Mouse (Mus musculus) heart, embryonic 15.5 days (tissue): Measurements from ENCODE around the gene Gm27029. TPM values are rescaled to one million over a fixed set of nuclear protein-coding genes. Genes with fewer than 3 reads are reported as not detected.
"Not testable (repeated sequence)": the region's sequence is repeated elsewhere in the genome, so short reads cannot be mapped to it uniquely, and the experiment has no call there.

Experiments
- ATAC-seq: fragments of 200-750 bp; cut with Nextera tagmentation; replicated peaks from 2 replicates; pipeline ENCODE4 v1.8.0; 2017; ENCODE audit warnings: low read depth, moderate TSS enrichment; ENCODE audit not compliant: insufficient number of reproducible peaks, insufficient read depth, low FRiP score
- H3K27ac ChIP-seq: fragments of 300-500 bp; sonication (generic); 2 replicates; pipeline ENCODE4 v1.5.1; 2015; ENCODE audit warnings: mild to moderate bottlenecking, inconsistent platforms
- H3K27me3 ChIP-seq: fragments of 300-500 bp; sonication (generic); 2 replicates; pipeline ENCODE4 v1.6.1; 2015; ENCODE audit warnings: inconsistent platforms
- H3K36me3 ChIP-seq: fragments of 300-500 bp; sonication (generic); 2 replicates; pipeline ENCODE4 v1.6.1; 2015; ENCODE audit warnings: mild to moderate bottlenecking, inconsistent platforms
- H3K4me1 ChIP-seq: fragments of 300-500 bp; sonication (generic); replicated peaks from 2 replicates; pipeline ENCODE4 v1.6.1; 2015; ENCODE audit warnings: inconsistent platforms
- H3K4me2 ChIP-seq: fragments of 300-500 bp; sonication (generic); 2 replicates; pipeline ENCODE4 v1.6.1; 2015; ENCODE audit warnings: inconsistent platforms, mild to moderate bottlenecking, moderate library complexity
- H3K4me3 ChIP-seq: fragments of 300-500 bp; sonication (generic); 2 replicates; pipeline ENCODE4 v1.5.1; 2015; ENCODE audit warnings: mild to moderate bottlenecking, inconsistent platforms
- H3K9ac ChIP-seq: fragments of 300-500 bp; sonication (generic); 2 replicates; pipeline ENCODE4 v1.6.1; 2015; ENCODE audit warnings: mild to moderate bottlenecking, inconsistent platforms
- H3K9me3 ChIP-seq: fragments of 300-500 bp; sonication (generic); replicated peaks from 2 replicates; pipeline ENCODE4 v1.6.1; 2016; ENCODE audit warnings: inconsistent platforms
- WGBS: fragments of 180-500 bp; shearing (Covaris S2); methylation state at CpG from one replicate; pipeline ENCODE4 v1.1.7; 2015; ENCODE audit warnings: mixed read lengths; 5-methylcytosine and 5-hydroxymethylcytosine counted together
- polyA plus RNA-seq: library from polyadenylated mRNA; unstranded; fragments of >200 nt; fragmentation: Nextera tagmentation; extraction: Ambion mirVana; gene quantifications from 2 replicates; pipeline ENCODE4 v1.2.1, GENCODE M21; 2015

Gene Gm27029
- polyA plus RNA-seq, 1 experiment from 2014 or later = 12.1 TPM

DNA sequence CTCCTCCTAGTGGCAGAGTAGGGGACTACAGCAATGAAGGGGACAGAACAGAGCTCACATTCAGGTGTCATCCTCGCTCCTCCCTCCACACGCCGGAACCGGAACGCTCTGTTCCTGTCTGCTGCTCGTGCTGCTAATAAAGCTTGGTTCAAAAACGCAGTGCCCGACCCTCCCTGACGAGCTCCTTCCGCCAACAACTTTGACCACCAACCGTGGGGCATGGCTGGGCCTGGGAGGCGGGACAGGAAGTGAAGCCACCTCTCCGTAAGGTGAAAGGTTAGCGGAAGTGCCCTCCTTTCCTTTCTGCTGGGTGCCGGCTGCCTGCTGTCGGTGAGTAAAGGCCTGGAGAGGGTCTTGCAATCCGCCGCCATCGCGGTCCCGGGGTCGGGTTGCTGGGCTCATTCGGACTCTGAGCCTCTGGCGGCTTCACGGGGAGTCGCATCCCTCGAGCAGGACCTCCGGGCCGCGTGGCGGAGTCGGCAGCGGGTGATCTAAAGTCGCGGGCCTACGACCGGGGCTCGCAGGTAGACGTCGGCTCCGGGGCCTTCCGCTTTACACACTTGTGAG, 17.6 kb upstream of the Gm27029 start, which contains the start of gene Rpl27:
Rpl27 (plus strand) TSS at position 172 of the 567 bp plus-strand sequence.
- peak; percentile 99 for ATAC-seq
- Histone ChIP-seq H3K27ac (peak within 1 kb of the TSS; percentile 88), H3K4me1 (peaks cover 19% of the 10 kb centered on the region), H3K36me3 (peaks cover 20% of the 10 kb centered on the region), H3K9me3 (no peaks in the 10 kb centered on the region), H3K9ac (peak within 1 kb of the TSS; percentile 94), H3K4me3 (peak within 1 kb of the TSS; percentile 91), H3K4me2 (peak within 1 kb of the TSS; percentile 74), H3K27me3 (no peaks in the 10 kb centered on the region)
- under 1% methylated on average over 42 of the region's 42 CpGs for WGBS

DNA sequence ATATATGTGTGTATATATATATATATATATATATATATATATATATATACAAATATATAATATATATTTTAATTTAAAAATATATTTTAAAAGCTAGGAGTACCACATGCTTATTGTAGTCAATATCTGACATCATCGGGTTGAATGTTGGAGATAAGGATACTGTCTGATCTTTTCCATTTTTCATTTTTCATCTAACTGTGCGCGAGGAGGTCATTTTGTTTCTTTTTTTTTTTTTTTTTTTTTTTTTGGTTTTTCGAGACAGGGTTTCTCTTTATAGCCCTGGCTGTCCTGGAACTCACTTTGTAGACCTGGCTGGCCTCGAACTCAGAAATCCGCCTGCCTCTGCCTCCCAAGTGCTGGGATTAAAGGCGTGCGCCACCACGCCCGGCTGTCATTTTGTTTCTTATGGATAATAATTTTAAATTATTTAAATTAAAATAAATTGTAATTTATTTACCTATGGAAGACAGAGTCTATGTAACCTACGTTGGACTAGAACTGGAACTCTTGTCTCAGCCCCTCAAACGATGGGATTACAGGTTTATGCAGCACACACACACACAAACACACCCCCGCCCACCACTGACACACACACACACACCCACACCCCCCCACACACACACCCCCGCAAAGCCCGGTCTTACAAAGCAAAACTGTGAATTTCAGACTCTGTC, 17.0 kb upstream of the Gm27029 start:
- 38% methylated on average over 15 of the region's 15 CpGs for WGBS
- peaks cover 20% of the 10 kb centered on the region for H3K36me3 ChIP-seq
- H3K4me2 ChIP-seq = peak overlapping the region; percentile 61
- ATAC-seq, H3K27ac ChIP-seq, H3K27me3 ChIP-seq, H3K9me3 ChIP-seq, H3K9ac ChIP-seq: not testable (repeated sequence)
- peaks cover 19% of the 10 kb centered on the region for H3K4me1 ChIP-seq
- peak overlapping the region; percentile 91 for H3K4me3 ChIP-seq

DNA sequence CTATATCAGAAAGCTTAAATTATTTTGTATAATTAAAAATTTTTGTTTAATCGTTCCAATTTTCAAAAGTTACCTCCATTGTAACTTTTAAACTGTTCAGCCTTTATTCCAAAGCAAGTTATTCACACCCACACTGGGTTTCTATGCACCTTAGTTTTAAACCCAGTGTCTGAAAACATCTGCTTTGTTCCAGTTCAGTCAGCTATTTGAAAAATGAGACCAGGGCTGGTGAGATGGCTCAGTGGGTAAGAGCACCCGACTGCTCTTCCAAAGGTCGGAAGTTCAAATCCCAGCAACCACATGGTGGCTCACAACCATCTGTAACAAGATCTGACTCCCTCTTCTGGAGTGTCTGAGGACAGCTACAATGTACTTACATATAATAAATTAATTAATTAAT, 13.4 kb upstream of the Gm27029 start:
- not testable (repeated sequence) for H3K4me3 ChIP-seq, H3K9me3 ChIP-seq, H3K4me1 ChIP-seq, H3K27ac ChIP-seq, H3K9ac ChIP-seq, H3K4me2 ChIP-seq, ATAC-seq, H3K27me3 ChIP-seq
- WGBS = 54% methylated on average over 3 of the region's 3 CpGs
- peaks cover 23% of the 10 kb centered on the region for H3K36me3 ChIP-seq

GRCm38 (mm10) chr11:101436916-101437315, 12.3 kb upstream of the Gm27029 start:
- Histone ChIP-seq H3K36me3 (peaks cover 30% of the 10 kb centered on the region), H3K4me3 (no peak overlapping the region), H3K4me1 (no peaks in the 10 kb centered on the region), H3K27me3 (no peaks in the 10 kb centered on the region), H3K9ac (no peak overlapping the region), H3K27ac (no peak overlapping the region), H3K4me2 (no peak overlapping the region), H3K9me3 (no peaks in the 10 kb centered on the region)
- WGBS = 82% methylated on average over 4 of the region's 4 CpGs
- ATAC-seq = no peak

DNA sequence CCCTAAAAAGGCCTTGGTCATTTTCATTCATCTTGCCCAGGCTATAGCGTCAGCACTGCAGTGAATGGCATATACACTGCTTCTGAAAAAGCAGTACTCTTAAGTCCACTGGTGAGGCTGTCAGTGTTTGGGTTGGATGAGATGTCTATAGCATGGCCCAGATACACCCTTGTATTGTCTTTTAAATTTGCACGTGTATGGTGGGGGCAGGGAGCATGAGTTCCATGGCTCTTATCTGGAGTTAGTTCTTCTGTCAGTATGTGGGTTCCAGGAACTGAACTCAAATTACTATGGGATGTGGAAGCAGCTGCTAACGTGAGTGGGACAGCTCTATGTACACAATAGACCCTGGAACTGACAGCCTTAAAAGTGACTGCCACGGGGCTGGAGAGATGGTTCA, 11.2 kb upstream of the Gm27029 start:
- WGBS = 78% methylated on average over 4 of the region's 4 CpGs
- no peaks in the 10 kb centered on the region for H3K4me1 ChIP-seq
- no peaks in the 10 kb centered on the region for H3K27me3 ChIP-seq
- peaks cover 41% of the 10 kb centered on the region for H3K36me3 ChIP-seq
- no peaks in the 10 kb centered on the region for H3K9me3 ChIP-seq
- no peak overlapping the region for H3K4me2 ChIP-seq
- ATAC-seq = no peak
- H3K9ac ChIP-seq = no peak overlapping the region
- no peak overlapping the region for H3K27ac ChIP-seq
- no peak overlapping the region for H3K4me3 ChIP-seq

- H3K4me2 ChIP-seq = no peak overlapping the region
- no peak overlapping the region for H3K9ac ChIP-seq
- H3K4me3 ChIP-seq = no peak overlapping the region
- H3K27me3 ChIP-seq = no peaks in the 10 kb centered on the region
- H3K36me3 ChIP-seq = peaks cover 58% of the 10 kb centered on the region
- no peak overlapping the region for H3K27ac ChIP-seq
- ATAC-seq = no peak
- no peaks in the 10 kb centered on the region for H3K9me3 ChIP-seq
- H3K4me1 ChIP-seq = no peaks in the 10 kb centered on the region
- 82% methylated on average over 13 of the region's 13 CpGs for WGBS
These were observed 8.8 kb upstream of the Gm27029 start for GRCm38 (mm10) chr11:101433396-101433795.

DNA sequence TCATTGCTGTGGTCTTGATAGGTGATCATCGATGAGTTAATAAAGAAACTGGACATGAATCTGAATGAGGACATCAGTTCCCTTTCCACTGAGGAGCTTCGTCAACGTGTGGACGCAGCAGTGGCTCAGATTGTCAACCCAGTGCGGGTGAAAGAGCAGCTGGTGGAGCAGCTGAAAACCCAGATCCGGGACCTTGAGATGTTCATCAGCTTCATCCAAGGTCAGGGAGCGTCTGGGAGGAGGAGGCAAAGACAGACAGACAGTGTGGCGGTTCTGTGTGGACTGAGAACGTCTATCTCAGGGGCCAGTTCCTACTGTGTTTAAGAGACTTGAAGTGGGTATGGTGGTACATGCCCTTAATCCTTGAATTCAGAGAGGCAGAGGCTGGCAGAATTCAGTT, 6.7 kb upstream of the Gm27029 start:
- H3K36me3 ChIP-seq = peaks cover 58% of the 10 kb centered on the region
- peaks cover 6% of the 10 kb centered on the region for H3K4me1 ChIP-seq
- H3K9me3 ChIP-seq = no peaks in the 10 kb centered on the region
- H3K27me3 ChIP-seq = no peaks in the 10 kb centered on the region
- H3K4me2 ChIP-seq = no peak overlapping the region
- no peak overlapping the region for H3K9ac ChIP-seq
- no peak for ATAC-seq
- WGBS = 89% methylated on average over 9 of the region's 9 CpGs
- H3K27ac ChIP-seq = no peak overlapping the region
- H3K4me3 ChIP-seq = no peak overlapping the region

DNA sequence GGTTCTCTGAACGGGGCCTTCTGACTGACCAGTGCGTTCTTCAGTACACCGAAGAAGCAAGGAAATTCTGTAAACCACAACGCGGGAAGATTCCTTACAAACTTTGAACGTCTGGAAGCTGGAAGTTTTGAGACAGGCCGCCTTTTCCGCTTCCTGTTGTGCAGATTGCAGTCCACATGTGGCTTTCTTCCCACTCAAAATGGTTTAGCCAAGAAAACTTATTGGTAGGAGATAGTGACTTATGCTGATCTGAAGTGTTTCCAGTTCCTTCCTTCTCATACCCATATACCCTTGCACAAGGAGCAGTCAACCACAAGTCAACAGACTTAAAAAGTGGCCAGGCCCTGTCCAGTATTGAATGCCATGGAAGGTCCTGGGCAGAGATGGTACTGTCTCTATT, 1.6 kb upstream of the Gm27029 start:
- no peak overlapping the region for H3K27ac ChIP-seq
- WGBS = 56% methylated on average over 8 of the region's 8 CpGs
- no peaks in the 10 kb centered on the region for H3K27me3 ChIP-seq
- H3K4me1 ChIP-seq = peaks cover 23% of the 10 kb centered on the region
- H3K9me3 ChIP-seq = no peaks in the 10 kb centered on the region
- H3K9ac ChIP-seq = peak overlapping the region; percentile 91
- H3K4me2 ChIP-seq = peak overlapping the region; percentile 83
- no peak for ATAC-seq
- peaks cover 25% of the 10 kb centered on the region for H3K36me3 ChIP-seq
- peak overlapping the region; percentile 98 for H3K4me3 ChIP-seq

DNA sequence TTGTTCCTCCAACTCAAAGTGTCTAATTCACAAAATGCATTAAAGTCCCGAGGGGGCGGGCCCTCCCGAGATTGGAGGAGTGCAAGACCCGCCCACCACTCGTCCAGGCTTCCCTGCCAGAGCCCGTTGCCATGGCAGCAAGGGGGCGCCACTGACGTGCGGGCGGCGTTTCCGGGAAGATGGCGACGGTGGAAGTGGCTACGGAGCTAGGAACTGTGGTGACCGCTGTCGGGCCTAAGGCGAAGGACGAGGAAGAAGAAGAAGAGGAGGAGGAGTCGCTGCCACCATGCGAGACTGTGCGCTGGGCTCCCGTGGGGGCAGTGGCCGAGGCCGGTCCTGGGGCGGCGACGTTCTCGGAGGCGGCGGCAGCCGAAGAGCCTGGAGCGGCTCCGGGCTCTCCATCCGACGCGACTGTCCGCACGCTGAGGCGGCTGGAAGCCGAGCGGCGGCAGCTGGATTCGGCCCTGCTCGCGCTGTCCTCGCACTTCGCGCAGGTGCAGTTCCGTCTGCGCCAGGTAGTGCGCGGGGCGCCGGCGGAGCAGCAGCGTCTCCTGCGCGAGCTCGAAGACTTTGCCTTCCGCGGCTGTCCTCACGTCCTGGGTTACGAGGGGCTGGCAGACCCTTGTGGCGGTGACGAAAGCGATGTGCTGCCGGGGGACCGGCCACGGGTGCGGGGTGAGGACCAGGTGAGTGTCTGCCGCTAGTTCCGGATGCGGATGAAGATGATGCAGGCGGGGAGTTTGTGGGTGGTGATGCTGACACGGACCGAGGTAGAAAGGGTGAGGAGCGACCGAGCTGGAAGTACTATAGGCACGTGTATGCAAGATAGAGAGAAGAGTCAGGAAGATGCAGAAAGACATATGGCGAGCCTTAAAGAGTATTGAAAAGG, 573 bp upstream of the Gm27029 start, which contains the start of the genes Rundc1 and Ptges3l:
Rundc1 (plus strand) TSS at position 161 of the 889 bp plus-strand sequence.
Ptges3l (minus strand) TSS at position 409 of the 889 bp plus-strand sequence.
- Histone ChIP-seq H3K4me3 (peak within 1 kb of the TSS; percentile 98), H3K4me1 (peaks cover 23% of the 10 kb centered on the region), H3K27me3 (no peaks in the 10 kb centered on the region), H3K9ac (peak within 1 kb of the TSS; percentile 91), H3K4me2 (peak within 1 kb of the TSS; percentile 83), H3K9me3 (no peaks in the 10 kb centered on the region), H3K36me3 (peaks cover 18% of the 10 kb centered on the region), H3K27ac (peak within 1 kb of the TSS; percentile 97)
- under 1% methylated on average over 81 of the region's 81 CpGs for WGBS
- ATAC-seq = peak; percentile 88

DNA sequence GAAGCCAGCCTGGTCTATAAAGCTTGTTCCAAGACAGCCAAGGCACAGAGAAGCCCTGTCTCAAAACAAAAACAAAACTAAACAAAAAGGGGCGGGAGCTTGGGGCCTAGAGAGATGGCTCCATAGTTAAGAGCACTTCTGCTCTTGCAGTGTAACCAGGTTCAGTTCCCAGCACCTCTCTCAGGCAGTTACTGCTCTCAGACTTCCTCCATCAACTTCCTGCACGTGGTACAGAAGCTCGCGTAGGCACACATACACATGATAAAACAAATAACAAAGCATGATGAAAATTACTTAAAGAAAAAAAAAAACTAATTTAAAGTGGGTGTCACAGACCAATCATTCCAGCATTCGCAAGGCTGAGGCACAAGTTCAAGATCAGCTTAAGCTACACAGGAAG, 4.4 kb downstream of the Gm27029 start:
- no peak for ATAC-seq

DNA sequence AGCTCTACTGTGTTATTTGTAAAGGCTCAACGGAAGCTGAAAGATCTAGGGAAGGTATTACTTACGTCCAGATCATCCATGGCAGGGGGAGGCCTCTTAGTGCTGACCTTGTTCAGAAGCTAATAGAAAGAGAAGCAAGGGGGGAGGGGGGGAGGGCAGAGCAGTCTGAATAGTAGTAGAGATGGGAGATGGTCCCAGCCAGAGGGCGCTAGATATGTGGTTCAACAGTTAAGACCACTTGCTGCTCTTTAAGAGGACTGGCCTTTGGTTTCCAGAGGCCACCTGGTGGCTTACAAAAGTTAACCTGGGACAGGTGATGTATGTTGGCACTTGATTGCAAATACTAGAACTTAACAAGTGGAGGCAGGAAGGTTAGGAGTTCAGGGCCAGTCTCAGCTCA, 5.0 kb downstream of the Gm27029 start:
- WGBS = 46% methylated on average over 3 of the region's 3 CpGs
- H3K27me3 ChIP-seq = no peaks in the 10 kb centered on the region
- H3K36me3 ChIP-seq = peaks cover 12% of the 10 kb centered on the region; the same call in 1 of the 2 replicates
- peaks cover 16% of the 10 kb centered on the region for H3K4me1 ChIP-seq
- H3K27ac ChIP-seq = no peak overlapping the region
- H3K4me2 ChIP-seq = no peak overlapping the region
- H3K9me3 ChIP-seq = no peaks in the 10 kb centered on the region
- no peak for ATAC-seq
- H3K9ac ChIP-seq = no peak overlapping the region
- no peak overlapping the region for H3K4me3 ChIP-seq

More for the DNA sequence above, 4.4 kb downstream of the Gm27029 start:
- Histone ChIP-seq H3K4me1 (peaks cover 16% of the 10 kb centered on the region), H3K27ac (no peak overlapping the region), H3K9ac (no peak overlapping the region), H3K27me3 (no peaks in the 10 kb centered on the region), H3K9me3 (no peaks in the 10 kb centered on the region), H3K36me3 (peaks cover 12% of the 10 kb centered on the region; the same call in 1 of the 2 replicates), H3K4me2 (no peak overlapping the region), H3K4me3 (no peak overlapping the region)
- 85% methylated on average over 5 of the region's 5 CpGs for WGBS
